Mouse (Mus musculus) cerebellum, adult 8-10 months (tissue): ENCODE results near the gene Tmem214.
A peak's percentile ranks its signal among the peaks of the same experiment; 100 is the strongest.

Experiments
- DNase-seq: peaks from one replicate; pipeline ENCODE4 v3.0.0; 2022

The Tmem214 gene

GRCm38 (mm10) chr5:30916841-30917240 is 49.0 kb downstream of the Tmem214 start:
- DNase-seq: no peak

- no peak for DNase-seq
These were observed 49.5 kb downstream of the Tmem214 start for GRCm38 (mm10) chr5:30917348-30917747.

DNA sequence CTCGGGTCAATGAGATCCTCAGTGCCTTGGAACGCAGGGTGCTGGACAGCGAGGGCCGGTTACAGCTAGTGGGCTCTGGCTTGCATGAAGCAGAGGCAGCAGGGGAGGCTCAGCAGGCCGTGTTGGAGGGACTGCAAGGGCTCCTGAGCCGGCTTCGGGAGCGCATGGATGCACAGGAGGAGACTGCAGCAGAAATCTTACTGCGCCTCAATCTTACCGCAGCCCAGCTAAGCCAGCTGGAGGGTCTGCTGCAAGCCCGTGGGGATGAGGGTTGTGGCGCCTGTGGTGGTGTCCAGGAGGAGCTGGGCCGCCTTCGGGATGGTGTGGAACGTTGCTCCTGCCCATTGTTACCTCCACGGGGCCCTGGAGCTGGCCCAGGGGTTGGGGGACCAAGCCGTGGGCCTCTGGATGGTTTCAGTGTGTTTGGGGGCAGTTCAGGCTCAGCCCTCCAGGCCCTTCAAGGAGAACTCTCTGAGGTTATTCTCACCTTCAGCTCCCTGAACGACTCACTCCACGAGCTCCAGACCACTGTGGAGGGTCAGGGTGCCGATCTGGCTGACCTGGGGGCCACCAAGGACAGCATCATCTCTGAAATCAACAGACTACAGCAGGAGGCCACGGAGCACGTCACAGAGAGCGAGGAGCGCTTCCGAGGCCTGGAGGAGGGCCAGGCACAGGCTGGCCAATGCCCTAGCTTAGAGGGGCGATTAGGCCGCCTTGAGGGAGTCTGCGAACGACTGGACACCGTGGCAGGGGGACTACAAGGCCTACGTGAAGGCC is 50.3 kb downstream of the Tmem214 start:
- DNase-seq: no peak

GRCm38 (mm10) chr5:30918691-30919090 is 50.9 kb downstream of the Tmem214 start:
- DNase-seq: no peak

DNA sequence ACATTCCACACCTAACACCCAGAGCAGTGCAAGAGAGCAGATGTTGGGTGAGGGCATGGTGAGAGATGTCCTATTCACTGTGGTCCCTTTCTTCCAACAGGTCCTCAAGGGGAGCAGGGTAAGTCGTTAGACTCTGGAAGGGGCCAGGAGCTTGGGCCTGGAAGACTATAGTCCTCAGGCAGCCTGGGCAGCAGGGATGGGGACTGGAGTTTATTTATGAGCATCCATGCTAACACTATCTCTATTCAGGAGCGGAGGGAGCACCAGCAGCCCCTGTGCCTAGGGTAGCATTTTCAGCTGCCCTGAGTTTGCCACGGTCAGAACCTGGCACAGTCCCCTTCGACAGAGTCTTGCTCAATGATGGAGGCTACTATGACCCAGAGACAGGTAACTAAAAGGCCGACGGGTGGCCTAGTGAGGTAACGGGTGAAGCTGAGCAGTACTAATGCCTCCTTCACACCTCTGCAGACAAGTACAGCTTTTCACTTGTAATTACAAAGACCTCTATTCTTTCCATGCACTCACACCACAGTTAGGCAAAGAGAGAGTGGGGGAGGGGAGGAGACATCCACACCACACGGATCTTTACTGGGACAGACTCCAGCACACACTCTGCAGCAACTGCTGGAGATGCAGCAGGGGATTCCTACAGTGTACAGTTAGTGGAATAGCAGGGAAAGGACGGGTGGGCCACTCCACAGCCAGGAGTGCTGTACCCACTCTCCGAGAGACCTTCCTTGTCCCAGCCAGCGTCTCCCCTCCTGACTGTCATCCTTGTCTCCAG is 52.2 kb downstream of the Tmem214 start:
- DNase-seq: no peak

DNA sequence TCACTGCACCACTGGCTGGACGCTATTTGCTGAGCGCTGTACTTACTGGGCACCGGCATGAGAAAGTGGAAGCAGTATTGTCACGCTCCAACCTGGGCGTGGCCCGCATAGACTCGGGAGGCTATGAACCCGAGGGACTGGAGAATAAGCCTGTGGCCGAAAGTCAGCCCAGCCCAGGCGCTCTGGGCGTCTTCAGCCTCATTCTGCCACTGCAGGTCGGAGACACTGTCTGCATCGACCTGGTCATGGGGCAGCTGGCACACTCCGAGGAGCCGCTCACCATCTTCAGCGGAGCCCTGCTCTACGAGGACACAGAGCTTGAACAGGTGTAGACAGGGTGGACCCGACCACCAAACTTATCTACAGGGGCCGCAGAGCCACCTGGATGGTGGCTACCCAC is 52.8 kb downstream of the Tmem214 start:
- DNase-seq: no peak

DNA sequence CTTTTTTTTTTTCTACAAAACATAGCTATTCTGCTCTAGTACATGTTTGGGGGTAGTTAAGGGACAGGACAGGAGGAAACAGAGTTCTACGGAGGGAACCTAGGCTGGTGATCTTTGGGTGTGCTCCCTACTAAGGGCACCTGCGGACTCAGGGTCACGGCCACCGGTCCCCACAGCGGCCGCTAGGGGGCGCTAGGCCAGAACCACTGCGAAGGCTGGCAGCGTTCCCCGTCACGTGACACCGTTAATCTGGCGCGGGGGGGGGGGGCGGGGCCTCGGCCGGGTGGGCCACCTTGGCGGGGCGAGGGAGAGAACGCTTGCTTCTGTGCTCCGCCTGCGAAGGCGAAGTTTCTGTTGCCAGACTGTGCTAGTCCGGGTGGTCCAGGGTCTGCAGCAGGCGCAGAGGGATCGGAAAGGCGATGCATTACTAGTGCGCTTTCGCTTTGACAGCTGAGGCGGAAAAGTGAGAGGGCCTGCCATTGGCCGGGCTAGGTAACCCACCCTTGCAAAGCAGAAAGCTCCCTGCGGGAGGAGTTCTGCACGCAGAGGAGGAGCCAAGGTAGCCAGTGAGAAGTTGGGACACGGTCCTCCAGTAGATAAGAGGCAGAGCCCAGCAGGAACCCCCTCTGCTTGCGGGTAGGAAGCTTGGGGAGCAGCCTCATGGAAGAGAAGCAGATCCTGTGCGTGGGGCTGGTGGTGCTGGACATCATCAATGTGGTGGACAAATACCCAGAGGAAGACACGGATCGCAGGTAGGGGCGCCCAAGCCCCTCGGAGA is 53.6 kb downstream of the Tmem214 start, which contains the start of gene Khk:
Gene Khk, plus strand, starts transcription at position 176 of the 778 bp plus-strand sequence.
- DNase-seq: peak; percentile 95

DNA sequence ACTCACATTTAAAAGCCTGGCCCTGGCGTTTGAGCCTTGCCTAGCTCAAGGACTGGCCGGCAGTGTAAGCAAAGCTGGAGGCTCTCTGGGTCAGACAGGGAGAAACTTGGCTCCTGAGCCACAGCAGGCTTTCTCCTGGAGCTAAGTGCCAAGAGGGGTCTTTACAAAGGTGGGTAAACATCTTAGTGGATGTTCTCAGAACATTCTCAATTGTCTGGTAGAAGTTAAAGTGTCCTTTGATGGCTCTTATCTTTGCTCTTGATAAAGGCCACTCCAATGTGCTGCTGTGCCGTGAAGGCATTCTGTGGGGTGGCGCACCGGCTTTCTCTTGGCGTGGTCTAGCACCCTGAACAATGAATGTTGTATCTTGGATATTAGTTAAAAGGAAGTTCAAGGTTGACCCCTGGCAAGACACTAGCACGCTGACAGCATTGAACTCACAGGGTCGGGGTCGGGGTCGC is 54.8 kb downstream of the Tmem214 start:
- no peak for DNase-seq

DNA sequence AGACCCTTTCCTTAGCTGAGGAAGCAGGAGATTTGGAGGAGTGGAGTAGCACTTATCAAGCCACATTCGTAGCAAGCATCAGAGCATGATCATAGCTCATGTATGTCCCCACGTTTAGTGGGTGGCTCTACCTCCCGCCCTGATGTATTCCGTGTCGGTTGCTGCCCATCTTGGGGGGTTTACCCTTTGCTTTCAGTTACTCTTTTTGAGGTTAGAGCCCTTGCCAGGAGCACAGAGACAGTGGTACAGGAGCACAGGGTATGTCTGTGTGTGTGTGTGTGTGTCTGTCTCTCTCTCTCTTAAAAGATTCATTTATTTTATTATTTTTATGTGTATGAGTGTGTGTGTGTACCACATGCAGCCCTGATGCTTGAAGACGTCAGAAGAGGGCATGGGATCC is 55.3 kb downstream of the Tmem214 start:
- no peak for DNase-seq

DNA sequence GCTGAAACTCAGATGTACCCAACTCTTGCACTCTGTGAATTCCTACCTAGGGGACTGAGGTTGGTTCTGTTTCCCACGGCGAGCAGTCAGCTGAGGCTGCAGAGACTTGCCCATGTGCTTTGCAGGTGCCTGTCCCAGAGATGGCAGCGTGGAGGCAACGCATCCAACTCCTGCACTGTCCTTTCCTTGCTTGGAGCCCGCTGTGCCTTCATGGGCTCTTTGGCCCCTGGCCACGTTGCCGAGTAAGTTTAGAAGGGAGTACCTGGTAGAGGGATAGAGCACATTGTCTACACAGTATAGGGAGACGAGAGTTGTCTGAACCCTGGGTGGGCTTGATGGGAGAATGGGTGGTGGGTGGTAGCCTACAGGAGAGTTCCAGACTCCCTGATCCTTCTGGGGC is 56.8 kb downstream of the Tmem214 start:
- DNase-seq: no peak

DNA sequence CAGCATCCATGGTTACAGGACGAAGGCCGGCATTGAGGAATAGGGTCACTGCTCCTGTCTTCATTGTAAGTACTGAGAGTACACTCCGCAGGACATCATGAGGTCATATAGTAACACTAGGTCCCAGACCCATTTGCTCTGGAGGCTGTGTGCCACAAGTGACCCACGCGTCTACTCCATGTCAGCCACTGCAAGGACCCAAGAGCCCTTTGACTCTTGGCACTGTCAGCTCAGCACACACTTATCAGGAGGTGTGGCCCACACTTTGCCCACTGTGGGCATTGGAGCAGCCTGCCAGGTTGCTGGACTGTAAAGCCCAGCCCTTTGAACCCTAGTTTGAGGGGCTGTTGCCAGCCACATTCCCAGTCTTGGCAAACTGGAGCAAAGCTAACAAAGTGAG is 57.4 kb downstream of the Tmem214 start:
- no peak for DNase-seq

DNA sequence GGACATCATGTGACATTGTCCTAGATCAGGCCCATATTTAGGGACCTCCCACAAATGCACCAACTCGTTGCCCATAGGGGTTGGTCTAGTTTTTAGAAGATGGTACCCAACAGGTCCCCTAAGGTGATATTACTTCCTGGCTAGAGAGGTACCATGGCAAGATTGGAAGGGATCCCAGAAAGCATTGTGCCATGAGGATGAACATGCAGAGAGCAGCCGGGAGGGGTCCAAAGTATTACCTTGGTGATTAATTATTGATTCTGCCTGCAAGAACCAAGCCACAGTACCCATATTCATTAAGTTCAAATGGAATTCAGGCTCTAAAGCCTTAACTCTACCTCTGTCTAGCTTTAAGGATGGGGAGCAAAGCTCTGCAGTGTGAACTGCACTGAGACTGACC is 58.3 kb downstream of the Tmem214 start:
- DNase-seq: no peak

DNA sequence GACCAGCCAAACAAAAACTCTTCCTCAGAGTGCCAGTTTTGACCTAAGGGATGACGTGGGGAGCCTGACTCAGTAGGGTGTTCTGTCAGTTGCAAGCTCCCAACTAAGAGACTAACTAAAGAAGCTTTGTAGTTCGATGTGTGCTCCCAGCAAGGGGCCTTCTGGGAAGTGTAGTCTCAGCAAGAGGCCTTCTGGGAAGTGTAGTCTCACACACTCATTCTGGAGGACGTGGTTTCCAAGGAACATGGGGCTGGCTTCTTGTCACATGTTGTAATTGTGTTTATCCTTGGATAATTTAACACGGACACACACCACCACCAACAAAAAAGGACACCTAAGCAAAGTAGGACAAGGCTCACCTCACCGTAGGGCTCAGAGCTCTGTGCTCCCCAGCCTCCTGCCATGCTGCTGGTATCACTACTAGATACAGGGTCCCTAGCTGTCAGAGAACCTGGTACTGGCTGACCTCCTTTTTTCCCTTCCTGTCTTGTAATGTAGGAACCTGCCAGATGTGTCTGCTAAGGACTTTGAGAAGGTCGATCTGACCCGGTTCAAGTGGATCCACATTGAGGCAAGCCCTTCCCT is 60.2 kb downstream of the Tmem214 start:
- no peak for DNase-seq
